Mouse (Mus musculus) splenic B cell, adult 2 months (primary cell): ENCODE measurements around the gene Braf.
A peak's percentile ranks its signal among the peaks of the same experiment; 100 is the strongest.
"Not testable (repeated sequence)": the region's sequence is repeated elsewhere in the genome, so short reads cannot be mapped to it uniquely, and the experiment has no call there.

Source experiments
- DNase-seq: peaks from one replicate; pipeline ENCODE4 v3.0.0-alpha.2; 2011; ENCODE audit warnings: low read depth, low spot score
- H3K27me3 ChIP-seq: 2 replicates; pipeline ENCODE4 v1.6.1; 2012; ENCODE audit warnings: mild to moderate bottlenecking, low read length, moderate library complexity, mixed read lengths; ENCODE audit not compliant: control insufficient read depth, poor library complexity, insufficient read depth, severe bottlenecking
- H3K36me3 ChIP-seq: 2 replicates; pipeline ENCODE4 v1.6.1; 2012; ENCODE audit warnings: mild to moderate bottlenecking, low read length, moderate library complexity, mixed read lengths; ENCODE audit not compliant: control insufficient read depth, poor library complexity, insufficient read depth, severe bottlenecking

Braf gene

DNA sequence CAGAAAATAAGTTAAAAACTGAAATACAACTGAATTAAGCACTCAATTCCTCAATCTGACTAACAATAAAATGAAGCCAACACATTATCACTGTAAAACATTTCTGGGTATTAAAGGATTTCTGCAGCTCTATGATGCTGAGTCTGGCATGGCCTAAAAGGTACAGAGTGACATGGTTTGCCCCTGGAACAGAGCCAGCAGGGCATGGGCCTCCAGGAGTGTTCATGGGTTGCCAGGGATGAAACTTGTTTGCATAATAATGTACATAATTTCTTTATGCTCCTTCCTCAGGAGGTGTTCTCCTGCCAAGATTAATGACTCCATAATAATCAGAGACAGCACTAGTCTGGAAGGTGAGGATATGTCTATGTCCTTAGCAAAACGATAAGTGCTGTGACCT lies 32.1 kb downstream of the Braf start:
- Histone ChIP-seq H3K27me3 (no peaks in the 10 kb centered on the region), H3K36me3 (no peaks in the 10 kb centered on the region)
- no peak for DNase-seq

DNA sequence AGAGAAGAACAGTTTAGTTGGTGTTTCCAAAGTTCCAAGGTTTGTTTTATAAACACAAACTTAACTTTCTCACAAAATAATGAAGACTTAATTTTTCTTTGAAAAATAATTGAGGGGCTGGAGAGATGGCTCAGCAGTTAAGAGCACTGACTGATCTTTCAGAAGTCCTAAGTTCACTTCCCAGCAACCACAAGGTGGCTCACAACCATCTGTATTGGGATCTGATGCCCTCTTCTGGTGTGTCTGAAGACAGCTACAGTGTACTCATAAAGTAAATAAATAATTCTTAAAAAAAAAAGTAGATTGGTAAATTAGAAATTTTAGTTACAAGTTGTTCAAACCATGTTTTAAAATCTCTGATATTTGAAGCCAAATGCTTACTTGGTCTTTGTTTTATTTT lies 38.4 kb downstream of the Braf start:
- not testable (repeated sequence) for H3K27me3 ChIP-seq, H3K36me3 ChIP-seq, DNase-seq

DNA sequence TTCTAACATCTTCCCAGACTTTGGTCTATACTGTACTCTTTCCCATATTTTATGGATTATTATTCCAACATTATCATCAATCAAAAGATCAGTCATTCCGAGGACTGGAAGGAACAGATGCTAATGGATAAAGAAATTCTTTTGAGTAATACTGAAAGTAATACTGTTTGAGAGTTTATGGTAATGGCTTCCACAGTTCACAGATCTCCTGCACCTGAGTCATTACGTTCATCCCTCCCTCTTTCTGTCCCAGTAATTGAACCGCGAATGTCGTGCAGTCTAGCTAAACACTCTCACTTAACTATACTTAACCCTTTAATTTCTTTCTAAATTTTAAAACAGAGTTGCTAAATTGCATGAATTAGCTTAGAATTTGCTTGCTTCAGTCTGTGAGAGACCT lies 43.5 kb downstream of the Braf start:
- no peaks in the 10 kb centered on the region for H3K27me3 ChIP-seq
- H3K36me3 ChIP-seq, result 0 out of 2 replicates have a peak, but pooled peaks cover 4% of the 10 kb centered on the region
- DNase-seq, result peak; percentile 6

DNA sequence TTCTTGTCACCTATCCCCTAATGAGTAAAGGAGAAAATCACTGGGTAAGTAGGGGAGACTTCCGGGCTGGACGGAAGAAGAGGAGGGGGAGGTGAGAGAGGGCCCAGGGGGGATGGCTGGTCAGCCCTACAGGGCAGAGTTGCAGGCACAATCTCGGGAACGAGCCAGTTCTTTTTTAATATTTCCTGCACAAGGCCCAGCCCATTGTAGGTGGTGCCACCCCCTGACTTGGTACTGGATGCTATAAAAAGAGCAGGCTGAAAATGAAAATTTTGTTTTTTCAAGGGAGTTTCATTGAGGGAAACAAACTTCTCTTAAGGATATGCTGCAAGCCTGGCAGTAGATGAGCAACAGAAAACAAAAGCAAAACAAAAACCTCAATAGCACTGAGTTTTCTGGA lies 44.7 kb downstream of the Braf start:
- Histone ChIP-seq H3K36me3 (0 out of 2 replicates have a peak, but pooled peaks cover 4% of the 10 kb centered on the region), H3K27me3 (no peaks in the 10 kb centered on the region)
- DNase-seq, result peak; percentile 2

DNA sequence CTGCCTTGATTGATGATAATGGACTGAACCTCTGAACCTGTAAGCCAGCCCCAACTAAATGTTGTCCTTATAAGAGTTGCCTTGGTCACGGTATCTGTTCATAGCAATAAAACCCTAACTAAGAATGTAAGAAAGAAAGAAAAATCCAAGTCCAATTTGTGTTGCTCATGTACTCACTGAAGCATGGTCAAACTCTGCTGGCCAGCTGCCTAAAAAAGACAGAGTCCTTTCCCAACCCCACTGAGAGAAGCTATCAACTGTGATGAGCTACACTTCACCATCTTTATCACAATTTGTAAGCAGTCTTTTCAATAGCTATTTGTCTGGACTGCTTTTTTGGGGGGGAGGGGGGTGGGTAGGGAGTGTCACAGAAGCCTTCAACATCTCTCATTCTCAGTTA lies 47.0 kb downstream of the Braf start:
- Histone ChIP-seq H3K27me3 (no peaks in the 10 kb centered on the region), H3K36me3 (0 out of 2 replicates have a peak, but pooled peaks cover 4% of the 10 kb centered on the region)
- DNase-seq, result no peak

DNA sequence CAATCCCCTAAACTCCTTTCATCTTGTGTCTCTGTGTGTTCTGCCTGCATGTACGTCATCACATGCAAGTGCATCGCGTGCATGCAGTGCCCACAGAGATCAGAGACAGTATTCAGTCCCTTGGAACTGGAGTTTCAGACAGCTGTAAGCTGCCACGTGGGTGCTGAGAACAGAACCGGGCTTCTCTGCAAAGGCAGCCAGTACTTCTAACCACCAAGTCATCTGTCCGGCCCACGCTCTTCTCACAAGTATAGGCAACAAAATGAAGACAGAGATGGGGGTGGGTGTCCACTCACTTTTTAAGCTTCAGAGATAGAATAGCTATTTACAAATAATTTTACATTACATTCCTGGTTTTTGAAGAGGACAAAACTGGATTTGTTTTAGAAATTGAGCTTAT lies 50.2 kb downstream of the Braf start:
- no peak for DNase-seq
- Histone ChIP-seq H3K27me3 (no peaks in the 10 kb centered on the region), H3K36me3 (0 out of 2 replicates have a peak, but pooled peaks cover 6% of the 10 kb centered on the region)

DNA sequence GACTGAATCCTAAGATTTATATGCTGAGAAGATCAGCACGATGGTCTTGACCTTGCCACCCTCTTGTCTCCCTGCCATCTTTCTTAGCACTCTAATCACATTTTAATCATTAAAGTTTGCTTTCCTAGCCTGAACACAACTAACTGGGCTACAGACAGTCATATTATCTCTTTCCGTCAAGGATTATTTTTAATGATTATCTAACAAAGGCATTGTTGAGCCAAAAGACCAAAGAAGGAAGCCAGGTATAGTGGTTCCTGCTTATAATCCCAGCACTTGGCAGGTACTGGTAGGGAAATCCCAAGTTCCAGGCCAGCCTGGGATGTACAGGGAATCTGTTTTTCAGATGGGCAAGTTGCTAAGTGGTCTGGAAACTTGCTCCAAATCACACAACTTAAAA lies 114.0 kb downstream of the Braf start:
- Histone ChIP-seq H3K27me3 (no peaks in the 10 kb centered on the region), H3K36me3 (0 out of 2 replicates have a peak, but pooled peaks cover 4% of the 10 kb centered on the region)
- no peak for DNase-seq

DNA sequence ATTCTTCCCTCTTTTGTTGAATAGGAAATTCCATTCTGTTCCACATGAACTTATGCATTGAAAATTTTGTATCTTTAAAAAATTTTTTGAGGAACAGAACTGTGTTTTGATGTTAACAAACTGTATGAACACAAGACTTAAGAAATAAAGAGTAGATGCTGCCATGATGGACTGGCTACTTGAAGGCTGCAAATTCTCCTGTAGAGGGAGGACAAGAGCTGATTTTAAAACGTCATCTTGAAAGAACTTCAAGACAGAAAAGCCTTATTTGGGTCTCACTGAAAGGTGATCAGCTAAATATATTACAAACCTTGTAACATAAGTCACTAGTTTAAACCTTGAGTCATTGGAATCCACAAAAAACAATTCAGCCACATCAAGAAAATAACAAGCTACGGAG lies 115.1 kb downstream of the Braf start:
- no peaks in the 10 kb centered on the region for H3K27me3 ChIP-seq
- 0 out of 2 replicates have a peak, but pooled peaks cover 1% of the 10 kb centered on the region for H3K36me3 ChIP-seq
- DNase-seq, result peak; percentile 18

DNA sequence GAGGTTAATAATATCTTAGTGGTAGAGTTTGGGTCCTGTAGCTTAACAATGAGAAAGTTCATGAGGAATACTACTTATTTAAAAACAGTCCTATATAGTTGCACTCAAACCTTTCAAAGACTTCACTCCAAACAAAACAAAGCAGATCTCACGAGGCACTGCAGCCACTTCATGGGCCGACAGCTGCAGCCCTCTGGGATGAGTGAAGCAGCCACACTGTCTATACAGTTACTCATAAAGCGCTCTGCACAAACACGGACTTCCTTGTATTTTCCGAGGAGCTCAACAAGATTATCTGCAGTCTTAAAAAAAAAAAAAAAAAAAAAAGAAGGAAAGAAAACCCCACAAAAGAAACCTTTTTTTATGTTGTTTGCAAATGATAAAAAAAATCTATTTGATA lies 117.9 kb downstream of the Braf start:
- Histone ChIP-seq H3K27me3 (no peaks in the 10 kb centered on the region), H3K36me3 (no peaks in the 10 kb centered on the region; the same call in 1 of the 2 replicates)
- DNase-seq, result no peak

DNA sequence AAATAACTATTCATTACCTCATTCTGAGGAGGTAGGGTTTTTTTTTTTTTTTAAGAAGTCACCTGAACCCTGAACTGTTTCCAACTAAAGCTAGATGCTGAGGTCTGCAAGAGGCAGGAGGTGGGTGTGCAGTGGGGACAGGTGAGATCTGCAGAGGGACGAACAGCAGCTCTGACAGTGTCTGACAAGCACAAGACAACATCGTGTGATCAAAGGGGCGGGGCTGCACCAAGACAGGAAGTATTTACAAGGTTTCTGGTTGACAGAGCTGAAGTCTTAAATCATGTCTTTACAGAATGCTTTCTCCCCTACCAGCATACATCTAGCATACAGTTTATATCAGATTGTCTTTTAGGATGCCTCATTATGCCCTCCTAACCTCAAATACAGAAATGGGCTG lies 118.4 kb downstream of the Braf start:
- H3K36me3 ChIP-seq, result peaks cover 1% of the 10 kb centered on the region
- peak; percentile 74 for DNase-seq
- H3K27me3 ChIP-seq, result no peaks in the 10 kb centered on the region

DNA sequence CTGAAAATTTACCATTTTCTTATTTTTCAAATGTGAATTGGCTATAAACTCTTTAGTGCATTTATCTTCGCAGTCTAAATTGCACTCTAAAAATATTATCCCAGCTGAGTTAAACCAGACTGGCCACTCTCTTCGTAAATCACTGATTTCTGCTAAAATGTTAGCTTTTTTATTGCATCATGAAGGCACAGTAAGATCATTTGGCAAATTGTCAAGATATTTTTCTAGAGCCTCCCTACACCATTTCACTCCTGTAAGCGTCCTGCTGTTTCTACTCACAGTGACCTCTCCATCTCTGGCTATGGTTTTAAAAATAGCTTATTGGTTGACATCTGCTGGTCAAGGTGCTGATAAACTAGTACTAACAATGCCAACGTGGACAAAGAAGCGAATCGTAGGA lies 119.2 kb downstream of the Braf start:
- DNase-seq, result no peak
- H3K36me3 ChIP-seq, result peaks cover 1% of the 10 kb centered on the region
- no peaks in the 10 kb centered on the region for H3K27me3 ChIP-seq

DNA sequence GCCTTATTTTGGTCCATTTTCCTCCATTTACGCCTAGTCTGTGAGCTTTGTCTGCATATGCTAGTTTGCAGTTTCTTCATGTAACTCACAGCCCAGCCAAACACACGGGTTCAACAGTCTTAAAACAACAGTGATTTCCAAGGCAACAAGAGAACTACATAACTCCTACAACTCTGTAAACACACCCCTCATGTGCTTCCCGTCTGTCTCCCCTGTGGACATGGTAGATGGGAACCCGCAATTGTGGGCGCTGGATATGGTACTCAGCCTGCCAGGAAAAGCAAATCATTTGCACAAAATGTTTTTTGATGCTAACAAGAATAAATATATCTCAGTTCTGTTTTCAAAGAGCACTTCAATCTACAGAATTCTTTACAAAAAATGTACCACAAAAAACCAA lies 120.7 kb downstream of the Braf start:
- DNase-seq, result no peak
- Histone ChIP-seq H3K27me3 (no peaks in the 10 kb centered on the region), H3K36me3 (peaks cover 1% of the 10 kb centered on the region)

DNA sequence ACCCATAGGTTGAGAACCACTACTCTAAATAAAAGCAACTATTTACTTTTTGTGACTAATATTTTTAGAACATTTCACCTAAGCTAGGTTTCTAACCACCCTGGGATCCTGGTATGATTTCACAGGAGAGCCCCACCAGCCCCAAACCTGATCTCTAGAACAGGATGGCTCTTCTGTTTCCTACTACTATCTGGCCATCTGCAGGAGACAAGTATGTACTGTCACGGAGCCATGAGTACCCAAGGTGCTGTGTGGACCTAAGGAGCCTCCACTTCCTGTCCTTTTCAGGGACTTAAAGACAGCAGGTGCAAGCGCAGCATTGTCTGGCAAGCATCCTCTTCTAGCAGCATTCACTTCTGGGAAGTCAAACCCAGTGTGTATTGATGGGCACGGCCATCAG lies 123.4 kb downstream of the Braf start:
- Histone ChIP-seq H3K36me3 (peaks cover 6% of the 10 kb centered on the region), H3K27me3 (no peaks in the 10 kb centered on the region)
- DNase-seq, result no peak

DNA sequence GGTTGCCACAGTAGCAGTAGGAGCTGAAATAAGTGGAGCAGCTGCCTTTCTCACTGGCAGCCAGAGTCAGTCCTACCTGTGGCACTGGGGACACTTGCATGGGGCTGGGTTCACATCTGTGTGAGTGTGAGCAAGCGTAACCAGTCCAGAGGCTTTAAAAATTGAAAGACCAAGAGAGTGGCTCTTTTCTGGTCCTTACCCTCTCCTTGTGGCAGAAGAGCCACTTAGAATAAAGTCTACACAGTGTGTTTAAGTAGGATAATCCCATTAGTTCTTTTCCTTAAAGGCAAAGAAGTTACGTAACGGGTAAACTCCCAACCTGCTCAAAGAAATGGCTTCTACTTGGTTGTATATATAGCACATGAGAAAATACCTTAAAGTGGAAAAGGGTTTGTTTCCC lies 124.4 kb downstream of the Braf start:
- H3K27me3 ChIP-seq, result no peaks in the 10 kb centered on the region
- no peak for DNase-seq
- H3K36me3 ChIP-seq, result peaks cover 6% of the 10 kb centered on the region

DNA sequence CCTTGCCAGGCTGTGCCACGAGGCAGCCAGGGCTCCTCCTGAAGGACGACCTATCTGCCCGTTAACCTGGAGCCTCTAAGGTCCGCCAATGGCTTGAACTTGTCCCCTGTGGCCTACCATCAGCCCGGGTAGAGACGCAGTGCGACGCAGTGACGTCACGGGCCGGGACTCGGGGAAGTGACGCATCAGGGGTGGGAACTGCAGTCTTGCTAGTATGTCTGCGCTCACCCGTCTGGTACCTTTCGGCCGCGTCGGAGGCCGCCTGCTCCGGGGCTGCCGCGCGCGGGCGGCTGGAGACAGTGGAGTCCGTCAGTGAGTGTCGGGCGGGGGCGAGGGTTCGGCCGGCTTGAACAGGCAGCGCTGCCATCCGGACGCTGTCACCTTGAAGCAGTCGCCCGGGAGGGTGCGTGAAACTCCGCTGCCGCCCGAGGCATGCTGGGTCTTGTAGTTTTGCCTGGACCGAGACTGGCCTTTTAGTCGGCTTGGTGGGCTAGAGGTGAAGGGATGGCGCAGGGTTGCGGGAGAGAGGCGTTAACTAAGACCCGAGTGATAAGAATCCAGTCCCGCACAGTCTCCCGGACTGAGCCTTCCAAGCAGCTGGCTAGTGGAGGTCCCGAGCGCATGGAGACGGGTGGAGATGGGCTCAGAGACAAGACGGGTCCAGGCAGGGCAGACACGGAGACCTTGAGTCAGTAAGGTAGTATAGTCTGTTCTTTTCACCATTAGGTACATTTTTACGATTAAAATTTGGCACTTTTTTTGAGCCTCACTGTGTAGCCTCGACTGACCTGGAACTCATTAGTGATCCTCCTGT lies 132.7 kb downstream of the Braf start, which contains the start of gene Ndufb2:
TSS of gene Ndufb2 (plus strand) at position 174 of the 814 bp plus-strand sequence.
- DNase-seq, result peak; percentile 94

More for the DNA sequence above, 132.7 kb downstream of the Braf start, which contains the start of gene Ndufb2:
- Histone ChIP-seq H3K27me3 (no peaks in the 10 kb centered on the region), H3K36me3 (no peaks in the 10 kb centered on the region)
